Mouse (Mus musculus) large intestine, adult 2 months (tissue): Measurements from ENCODE around the gene Cyb5b. TPM values are rescaled to one million over a fixed set of nuclear protein-coding genes. Genes with fewer than 3 reads are reported as not detected.

Experiments
- DNase-seq: peaks from one replicate; pipeline ENCODE4 v3.0.0-alpha.2; 2012; ENCODE audit warnings: low read depth, low spot score
- WGBS: fragments of 180-500 bp; shearing (Covaris S2); methylation state at CpG from one replicate; pipeline ENCODE4 v1.1.7; 2018; 5-methylcytosine and 5-hydroxymethylcytosine counted together
- polyA plus RNA-seq: library from polyadenylated mRNA; depleted of rRNA; stranded (reverse); fragments of >200 nt; gene quantifications from 2 replicates; pipeline ENCODE4 v1.2.3, GENCODE M21; 2012

Gene Cyb5b
- polyA plus RNA-seq, 1 experiment: 107 TPM

- no peak for DNase-seq
- 77% methylated on average over 7 of the region's 7 CpGs for WGBS
Observed at GRCm38 (mm10) chr8:107164251-107164773, 13.9 kb downstream of the Cyb5b start.

- 87% methylated on average over 9 of the region's 9 CpGs for WGBS
- no peak for DNase-seq
Observed at GRCm38 (mm10) chr8:107165745-107166144, 15.3 kb downstream of the Cyb5b start.

- 77% methylated on average over 5 of the region's 5 CpGs for WGBS
- DNase-seq: no peak
Observed at GRCm38 (mm10) chr8:107167848-107168247, 17.4 kb downstream of the Cyb5b start.

- DNase-seq: no peak
- 75% methylated on average over 8 of the region's 8 CpGs for WGBS
Observed at GRCm38 (mm10) chr8:107172152-107172551, 21.7 kb downstream of the Cyb5b start.

GRCm38 (mm10) chr8:107172969-107173645 lies 22.7 kb downstream of the Cyb5b start:
- 87% methylated on average over 9 of the region's 9 CpGs for WGBS
- no peak for DNase-seq

GRCm38 (mm10) chr8:107181122-107181521 lies 30.7 kb downstream of the Cyb5b start:
- WGBS: 94% methylated on average over 6 of the region's 6 CpGs
- no peak for DNase-seq

GRCm38 (mm10) chr8:107184996-107185395 lies 34.6 kb downstream of the Cyb5b start:
- no peak for DNase-seq
- WGBS: 60% methylated on average over 3 of the region's 3 CpGs

GRCm38 (mm10) chr8:107186659-107187390 lies 36.4 kb downstream of the Cyb5b start:
- no peak for DNase-seq
- WGBS: 28% methylated on average over 15 of the region's 15 CpGs

- WGBS: 74% methylated on average over 5 of the region's 5 CpGs
- DNase-seq: no peak
Observed at GRCm38 (mm10) chr8:107187631-107188030, 37.2 kb downstream of the Cyb5b start.

GRCm38 (mm10) chr8:107192631-107193030 lies 42.2 kb downstream of the Cyb5b start:
- WGBS: 22% methylated on average over 8 of the region's 8 CpGs
- no peak for DNase-seq

- WGBS: 58% methylated on average over 6 of the region's 6 CpGs
- DNase-seq: no peak
Observed at GRCm38 (mm10) chr8:107193331-107193730, 42.9 kb downstream of the Cyb5b start.

- no peak for DNase-seq
Observed at GRCm38 (mm10) chr8:107194786-107195451, 44.5 kb downstream of the Cyb5b start.

GRCm38 (mm10) chr8:107197901-107198826 lies 47.7 kb downstream of the Cyb5b start:
- 28% methylated on average over 24 of the region's 24 CpGs for WGBS
- DNase-seq: no peak

More at GRCm38 (mm10) chr8:107194786-107195451, 44.5 kb downstream of the Cyb5b start:
- 88% methylated on average over 14 of the region's 14 CpGs for WGBS

- 85% methylated on average over 9 of the region's 9 CpGs for WGBS
- no peak for DNase-seq
Observed at GRCm38 (mm10) chr8:107205164-107205563, 54.7 kb downstream of the Cyb5b start.

GRCm38 (mm10) chr8:107205701-107206561 lies 55.5 kb downstream of the Cyb5b start:
- 56% methylated on average over 23 of the region's 23 CpGs for WGBS
- no peak for DNase-seq

GRCm38 (mm10) chr8:107206782-107207525 lies 56.5 kb downstream of the Cyb5b start:
- no peak for DNase-seq

GRCm38 (mm10) chr8:107209185-107209584 lies 58.7 kb downstream of the Cyb5b start:
- DNase-seq: no peak
- 40% methylated on average over 7 of the region's 7 CpGs for WGBS

More at GRCm38 (mm10) chr8:107206782-107207525, 56.5 kb downstream of the Cyb5b start:
- 80% methylated on average over 9 of the region's 9 CpGs for WGBS

GRCm38 (mm10) chr8:107212006-107212405 lies 61.6 kb downstream of the Cyb5b start:
- DNase-seq: no peak
- WGBS: 94% methylated on average over 7 of the region's 7 CpGs
